Mouse (Mus musculus): ENCODE results near the gene Galp. TPM values are rescaled to one million over a fixed set of nuclear protein-coding genes. Genes with fewer than 3 reads are reported as not detected.
"Not testable (repeated sequence)": the region's sequence is repeated elsewhere in the genome, so short reads cannot be mapped to it uniquely, and the experiment has no call there.

The Galp gene
- polyA plus RNA-seq, 1 experiment from 2014 or later: not detected

DNA sequence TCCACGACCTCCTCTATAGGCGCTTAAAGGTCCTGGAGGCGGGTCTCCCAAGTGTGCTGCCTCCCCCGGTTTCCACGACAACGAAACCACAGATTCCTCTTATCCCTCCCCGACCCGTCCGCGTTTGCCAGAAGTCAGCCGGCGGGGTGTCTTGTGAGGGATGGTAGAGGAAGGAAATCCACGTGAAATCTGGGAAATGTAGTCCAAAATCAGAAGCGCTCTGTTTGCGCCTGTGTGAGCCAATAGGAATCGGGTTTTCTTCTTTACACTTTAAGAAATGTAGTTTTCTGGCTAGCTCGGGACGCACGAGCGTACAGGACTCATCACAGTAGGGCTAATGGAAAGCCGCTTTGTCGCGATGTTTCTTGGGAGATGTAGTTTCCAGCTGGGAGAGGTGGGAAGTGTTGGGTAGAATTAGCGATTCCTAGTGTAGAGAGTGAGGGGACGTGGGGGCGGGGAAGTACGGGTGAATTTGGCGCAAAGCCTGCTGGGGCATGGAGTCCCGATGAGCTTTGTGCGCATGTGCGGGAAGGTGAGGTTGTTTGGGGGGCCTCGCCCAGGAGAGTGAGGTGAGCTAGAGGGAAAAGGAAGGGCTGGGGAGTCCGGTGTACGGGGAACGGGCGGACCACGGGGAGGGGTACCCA, 24.8 kb upstream of the Galp start, which contains the start of gene Zfp444:
Gene Zfp444 (plus strand): TSS at position 221 of the 644 bp plus-strand sequence.
- Histone ChIP-seq H3K9ac (ENCODE audit: low read length) (peak within 1 kb of the TSS; percentile 86), H3K36me3 (ENCODE audit: control insufficient read depth, insufficient read depth, low read length) (no peaks in the 10 kb centered on the region), H3K27me3 (ENCODE audit: control insufficient read depth, insufficient read depth, low read length) (no peaks in the 10 kb centered on the region), H3K4me2 (ENCODE audit: low read depth, low read length) (peak within 1 kb of the TSS; percentile 83), H3K4me1 (ENCODE audit: control insufficient read depth, insufficient read depth, low read length) (peaks cover 7% of the 10 kb centered on the region; the same call in 1 of the 2 replicates), H3K27ac (ENCODE audit: low read length) (peak within 1 kb of the TSS; percentile 82), H3K4me3 (replicated peaks; ENCODE audit: low read length) (peak within 1 kb of the TSS; percentile 81), H3K9me3 (replicated peaks; ENCODE audit: control insufficient read depth, low read length) (no peaks in the 10 kb centered on the region)
- peak; percentile 97 for ATAC-seq (ENCODE audit: insufficient read depth, low FRiP score)
- WGBS: under 1% methylated on average over 37 of the region's 37 CpGs

- H3K36me3 ChIP-seq (ENCODE audit: control insufficient read depth, insufficient read depth, low read length): no peaks in the 10 kb centered on the region
- H3K4me3 ChIP-seq (replicated peaks; ENCODE audit: low read length): peak overlapping the region; percentile 81
- peaks cover 7% of the 10 kb centered on the region; the same call in 1 of the 2 replicates for H3K4me1 ChIP-seq (ENCODE audit: control insufficient read depth, insufficient read depth, low read length)
- H3K4me2 ChIP-seq (ENCODE audit: low read depth, low read length): peak overlapping the region; percentile 83
- peak overlapping the region; percentile 62 for H3K27ac ChIP-seq (ENCODE audit: low read length)
- no peak; the same call in 1 of the 2 replicates for ATAC-seq (ENCODE audit: insufficient read depth, low FRiP score)
- H3K9ac ChIP-seq (ENCODE audit: low read length): peak overlapping the region; percentile 86
- H3K9me3 ChIP-seq (replicated peaks; ENCODE audit: control insufficient read depth, low read length): no peaks in the 10 kb centered on the region
- H3K27me3 ChIP-seq (ENCODE audit: control insufficient read depth, insufficient read depth, low read length): no peaks in the 10 kb centered on the region
- under 1% methylated on average over 28 of the region's 28 CpGs for WGBS
These were observed 24.1 kb upstream of the Galp start for GRCm38 (mm10) chr7:6172674-6173244.

- H3K27me3 ChIP-seq (ENCODE audit: control insufficient read depth, insufficient read depth, low read length): no peaks in the 10 kb centered on the region
- no peak overlapping the region for H3K27ac ChIP-seq (ENCODE audit: low read length)
- WGBS: 67% methylated on average over 8 of the region's 8 CpGs
- peaks cover 7% of the 10 kb centered on the region; the same call in 1 of the 2 replicates for H3K4me1 ChIP-seq (ENCODE audit: control insufficient read depth, insufficient read depth, low read length)
- no peak overlapping the region for H3K9ac ChIP-seq (ENCODE audit: low read length)
- H3K9me3 ChIP-seq (replicated peaks; ENCODE audit: control insufficient read depth, low read length): no peaks in the 10 kb centered on the region
- no peak overlapping the region for H3K4me2 ChIP-seq (ENCODE audit: low read depth, low read length)
- no peak overlapping the region for H3K4me3 ChIP-seq (replicated peaks; ENCODE audit: low read length)
- no peaks in the 10 kb centered on the region for H3K36me3 ChIP-seq (ENCODE audit: control insufficient read depth, insufficient read depth, low read length)
- no peak for ATAC-seq (ENCODE audit: insufficient read depth, low FRiP score)
These were observed 23.0 kb upstream of the Galp start for GRCm38 (mm10) chr7:6173872-6174271.

DNA sequence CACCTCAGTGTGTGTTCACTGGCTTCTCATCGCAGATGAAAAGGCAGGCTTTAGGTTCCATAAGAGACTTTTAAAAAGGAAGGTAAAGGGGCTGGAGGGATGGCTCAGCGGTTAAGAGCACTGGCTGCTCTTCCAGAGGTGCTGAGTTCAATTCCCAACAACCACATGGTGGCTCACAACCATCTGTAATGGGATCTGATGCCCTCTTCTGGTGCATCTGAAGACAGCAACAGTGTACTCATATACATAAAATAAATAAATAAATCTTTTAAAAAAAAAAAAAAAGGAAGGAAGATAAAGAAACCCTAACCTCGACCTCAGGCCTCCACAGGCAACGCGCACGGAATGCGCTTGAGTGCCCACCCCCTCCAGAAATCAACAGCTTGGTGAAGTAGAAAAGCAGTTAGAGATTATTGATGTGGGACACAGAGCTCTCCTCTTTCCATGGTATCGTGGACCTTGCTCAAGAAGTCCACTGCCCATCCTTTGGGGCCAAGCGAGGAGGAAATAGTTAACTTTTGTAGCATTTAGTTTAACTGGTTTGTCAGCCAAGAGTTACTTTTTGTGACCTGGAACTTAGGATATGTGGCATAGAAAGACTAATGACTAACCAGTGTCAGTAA, 22.4 kb upstream of the Galp start:
- not testable (repeated sequence) for H3K36me3 ChIP-seq (ENCODE audit: control insufficient read depth, insufficient read depth, low read length); H3K4me2 ChIP-seq (ENCODE audit: low read depth, low read length); H3K4me1 ChIP-seq (ENCODE audit: control insufficient read depth, insufficient read depth, low read length); H3K4me3 ChIP-seq (replicated peaks; ENCODE audit: low read length); H3K27me3 ChIP-seq (ENCODE audit: control insufficient read depth, insufficient read depth, low read length); ATAC-seq (ENCODE audit: insufficient read depth, low FRiP score); H3K9me3 ChIP-seq (replicated peaks; ENCODE audit: control insufficient read depth, low read length); H3K27ac ChIP-seq (ENCODE audit: low read length); H3K9ac ChIP-seq (ENCODE audit: low read length)
- WGBS: 78% methylated on average over 9 of the region's 9 CpGs

- ATAC-seq (ENCODE audit: insufficient read depth, low FRiP score): no peak
- H3K9me3 ChIP-seq (replicated peaks; ENCODE audit: control insufficient read depth, low read length): no peaks in the 10 kb centered on the region
- no peak overlapping the region for H3K4me3 ChIP-seq (replicated peaks; ENCODE audit: low read length)
- no peak overlapping the region for H3K4me2 ChIP-seq (ENCODE audit: low read depth, low read length)
- H3K9ac ChIP-seq (ENCODE audit: low read length): no peak overlapping the region
- no peak overlapping the region for H3K27ac ChIP-seq (ENCODE audit: low read length)
- no peaks in the 10 kb centered on the region for H3K27me3 ChIP-seq (ENCODE audit: control insufficient read depth, insufficient read depth, low read length)
- no peaks in the 10 kb centered on the region for H3K4me1 ChIP-seq (ENCODE audit: control insufficient read depth, insufficient read depth, low read length)
- 0 out of 2 replicates have a peak, but pooled peaks cover 1% of the 10 kb centered on the region for H3K36me3 ChIP-seq (ENCODE audit: control insufficient read depth, insufficient read depth, low read length)
These were observed 17.9 kb upstream of the Galp start for GRCm38 (mm10) chr7:6179013-6179412.

DNA sequence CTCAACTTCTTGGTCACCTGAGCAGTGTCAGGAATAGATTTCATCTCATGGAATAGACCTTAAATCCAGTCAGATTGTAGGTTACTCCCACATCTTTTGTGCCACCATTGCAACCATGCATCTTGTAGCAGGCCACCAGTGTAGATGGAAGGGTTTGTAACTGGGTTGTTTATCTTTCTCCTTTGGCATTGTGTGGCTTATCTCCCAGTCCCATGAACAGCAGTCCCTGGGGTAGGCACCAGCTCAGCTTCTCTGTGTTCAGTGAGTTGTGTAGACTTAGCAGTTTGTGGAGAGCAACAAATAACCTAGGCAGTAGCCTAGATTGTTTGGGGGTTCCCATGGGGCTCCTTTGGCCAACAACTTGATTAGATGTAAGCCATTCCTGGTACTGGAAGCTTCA, 14.0 kb upstream of the Galp start:
- ATAC-seq (ENCODE audit: insufficient read depth, low FRiP score): no peak
- no peak overlapping the region for H3K4me3 ChIP-seq (replicated peaks; ENCODE audit: low read length)
- H3K27ac ChIP-seq (ENCODE audit: low read length): no peak overlapping the region
- no peaks in the 10 kb centered on the region for H3K27me3 ChIP-seq (ENCODE audit: control insufficient read depth, insufficient read depth, low read length)
- no peaks in the 10 kb centered on the region for H3K4me1 ChIP-seq (ENCODE audit: control insufficient read depth, insufficient read depth, low read length)
- no peaks in the 10 kb centered on the region for H3K9me3 ChIP-seq (replicated peaks; ENCODE audit: control insufficient read depth, low read length)
- H3K9ac ChIP-seq (ENCODE audit: low read length): no peak overlapping the region
- H3K36me3 ChIP-seq (ENCODE audit: control insufficient read depth, insufficient read depth, low read length): peaks cover 14% of the 10 kb centered on the region
- no peak overlapping the region for H3K4me2 ChIP-seq (ENCODE audit: low read depth, low read length)

- no peaks in the 10 kb centered on the region for H3K4me1 ChIP-seq (ENCODE audit: control insufficient read depth, insufficient read depth, low read length)
- no peak for ATAC-seq (ENCODE audit: insufficient read depth, low FRiP score)
- H3K9ac ChIP-seq (ENCODE audit: low read length): no peak overlapping the region
- H3K27ac ChIP-seq (ENCODE audit: low read length): no peak overlapping the region
- H3K9me3 ChIP-seq (replicated peaks; ENCODE audit: control insufficient read depth, low read length): no peaks in the 10 kb centered on the region
- no peak overlapping the region for H3K4me3 ChIP-seq (replicated peaks; ENCODE audit: low read length)
- no peaks in the 10 kb centered on the region for H3K27me3 ChIP-seq (ENCODE audit: control insufficient read depth, insufficient read depth, low read length)
- WGBS: 91% methylated on average over 19 of the region's 19 CpGs
- no peak overlapping the region for H3K4me2 ChIP-seq (ENCODE audit: low read depth, low read length)
- H3K36me3 ChIP-seq (ENCODE audit: control insufficient read depth, insufficient read depth, low read length): peaks cover 22% of the 10 kb centered on the region
These were observed 13.1 kb upstream of the Galp start for GRCm38 (mm10) chr7:6183802-6184201.

DNA sequence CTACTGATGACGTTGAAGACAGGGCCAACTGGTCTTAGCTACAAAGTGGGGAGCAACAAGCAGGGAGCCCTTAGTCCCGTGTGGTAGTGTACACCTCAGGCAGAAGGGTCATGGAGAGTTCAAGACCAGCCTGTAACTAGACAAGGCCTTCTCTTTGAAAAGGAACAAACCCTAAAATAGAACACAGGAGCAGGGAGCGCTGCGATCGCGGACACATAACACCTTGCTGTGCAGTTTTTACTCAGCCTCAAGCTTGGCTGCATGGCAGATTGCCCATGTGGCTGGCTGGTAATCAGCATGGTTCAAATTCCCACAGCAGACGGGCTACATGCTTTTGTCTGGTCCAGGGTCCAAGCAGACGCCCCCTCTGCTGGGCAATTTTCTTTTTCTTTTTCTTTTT, 12.4 kb upstream of the Galp start:
- Histone ChIP-seq H3K9me3 (replicated peaks; ENCODE audit: control insufficient read depth, low read length) (no peaks in the 10 kb centered on the region), H3K36me3 (ENCODE audit: control insufficient read depth, insufficient read depth, low read length) (peaks cover 30% of the 10 kb centered on the region), H3K9ac (ENCODE audit: low read length) (no peak overlapping the region), H3K27me3 (ENCODE audit: control insufficient read depth, insufficient read depth, low read length) (no peaks in the 10 kb centered on the region), H3K4me2 (ENCODE audit: low read depth, low read length) (no peak overlapping the region), H3K4me3 (replicated peaks; ENCODE audit: low read length) (no peak overlapping the region), H3K27ac (ENCODE audit: low read length) (no peak overlapping the region), H3K4me1 (ENCODE audit: control insufficient read depth, insufficient read depth, low read length) (no peaks in the 10 kb centered on the region)
- ATAC-seq (ENCODE audit: insufficient read depth, low FRiP score): no peak
- 82% methylated on average over 8 of the region's 8 CpGs for whole genome bisulfite sequencing

DNA sequence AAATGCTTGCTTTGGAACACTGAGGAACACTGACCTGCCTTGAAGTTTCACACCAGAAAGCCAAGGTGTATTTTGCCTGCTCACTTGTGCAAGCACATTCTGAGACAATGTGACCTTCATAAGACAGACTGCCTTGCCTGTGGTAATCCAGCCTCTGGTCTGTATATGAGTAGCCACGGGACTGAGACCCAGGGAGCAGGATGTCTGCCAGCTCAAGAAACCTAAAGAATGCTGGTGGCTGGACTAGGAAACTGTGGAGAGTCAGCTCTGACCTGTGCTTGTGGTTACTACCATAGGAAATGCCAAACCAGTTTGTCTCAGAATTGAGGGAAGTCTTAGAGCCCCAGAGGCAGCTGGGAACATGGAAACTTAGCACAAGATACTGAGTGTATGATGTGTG, 11.5 kb upstream of the Galp start:
- no peak overlapping the region for H3K4me3 ChIP-seq (replicated peaks; ENCODE audit: low read length)

More for the DNA sequence above, 11.5 kb upstream of the Galp start:
- ATAC-seq (ENCODE audit: insufficient read depth, low FRiP score): no peak
- 100% methylated on average over 1 of the region's 1 CpGs for WGBS
- H3K9me3 ChIP-seq (replicated peaks; ENCODE audit: control insufficient read depth, low read length): no peaks in the 10 kb centered on the region
- H3K9ac ChIP-seq (ENCODE audit: low read length): no peak overlapping the region
- peaks cover 34% of the 10 kb centered on the region for H3K36me3 ChIP-seq (ENCODE audit: control insufficient read depth, insufficient read depth, low read length)
- no peak overlapping the region for H3K27ac ChIP-seq (ENCODE audit: low read length)
- no peaks in the 10 kb centered on the region for H3K27me3 ChIP-seq (ENCODE audit: control insufficient read depth, insufficient read depth, low read length)
- H3K4me2 ChIP-seq (ENCODE audit: low read depth, low read length): no peak overlapping the region
- no peaks in the 10 kb centered on the region for H3K4me1 ChIP-seq (ENCODE audit: control insufficient read depth, insufficient read depth, low read length)

Data from stomach, embryonic 16.5 days (tissue).